Mouse (Mus musculus) intestine, embryonic 16.5 days (tissue): ENCODE measurements around the gene Mmp25. TPM values are rescaled to one million over a fixed set of nuclear protein-coding genes. Genes with fewer than 3 reads are reported as not detected.

Experiments used
- polyA plus RNA-seq: library from polyadenylated mRNA; unstranded; fragments of >200 nt; fragmentation: Nextera tagmentation; extraction: Ambion mirVana; gene quantifications from 2 replicates; pipeline ENCODE4 v1.2.1, GENCODE M21; 2015

Gene Mmp25
- polyA plus RNA-seq, 1 experiment from 2014 or later = 0.70 TPM

Other genes starting within 250 kb of the Mmp25 start
- gene Vmn2r117, start 165.6 kb downstream of the Mmp25 start, polyA plus RNA-seq = not detected in 2 replicates
- 16.0 and 16.8 TPM in 2 replicates for gene Zfp213, start 81.0 kb downstream of the Mmp25 start, polyA plus RNA-seq
- gene Zfp13, start 45.8 kb downstream of the Mmp25 start, polyA plus RNA-seq = 8.6 and 8.8 TPM in 2 replicates
- 0.09 TPM in 1 of 2 replicates, not detected in the other for gene Zscan10, start 44.4 kb downstream of the Mmp25 start, polyA plus RNA-seq
- 5.8 and 6.5 TPM in 2 replicates for gene Bicdl2, start 15.2 kb upstream of the Mmp25 start, polyA plus RNA-seq
- gene Hcfc1r1, start 28.3 kb upstream of the Mmp25 start, polyA plus RNA-seq = 81.0 and 87.3 TPM in 2 replicates
- gene Thoc6, start 28.6 kb upstream of the Mmp25 start, polyA plus RNA-seq = 42.4 and 46.1 TPM in 2 replicates
- 19.3 and 22.8 TPM in 2 replicates for gene Tnfrsf12a, start 32.2 kb upstream of the Mmp25 start, polyA plus RNA-seq
- gene Cldn6, start 34.0 kb upstream of the Mmp25 start, polyA plus RNA-seq = 18.9 and 23.3 TPM in 2 replicates
- 1.8 and 1.9 TPM in 2 replicates for gene Cldn9, start 38.7 kb upstream of the Mmp25 start, polyA plus RNA-seq
- not detected in 2 replicates for gene 1520401A03Rik, start 77.5 kb upstream of the Mmp25 start, polyA plus RNA-seq
- gene Pkmyt1, start 81.1 kb upstream of the Mmp25 start, polyA plus RNA-seq = 36.9 and 44.6 TPM in 2 replicates
- 23.5 and 25.3 TPM in 2 replicates for gene Paqr4, start 95.6 kb upstream of the Mmp25 start, polyA plus RNA-seq
- gene Kremen2, start 100.6 kb upstream of the Mmp25 start, polyA plus RNA-seq = 0.44 and 0.51 TPM in 2 replicates
- 44.5 and 44.9 TPM in 2 replicates for gene Flywch1, start 126.3 kb upstream of the Mmp25 start, polyA plus RNA-seq
- 9.8 and 14.9 TPM in 2 replicates for gene Flywch2, start 140.8 kb upstream of the Mmp25 start, polyA plus RNA-seq
- gene Srrm2, start 145.3 kb upstream of the Mmp25 start, polyA plus RNA-seq = 319 and 373 TPM in 2 replicates
- gene Elob, start 183.9 kb upstream of the Mmp25 start, polyA plus RNA-seq = 836 and 930 TPM in 2 replicates
- gene Prss33, start 190.8 kb upstream of the Mmp25 start, polyA plus RNA-seq = 0.17 TPM in 1 of 2 replicates, not detected in the other
- 11.8 and 14.5 TPM in 2 replicates for gene Prss32, start 198.6 kb upstream of the Mmp25 start, polyA plus RNA-seq
- 2.7 and 3.4 TPM in 2 replicates for gene Prss41, start 198.9 kb upstream of the Mmp25 start, polyA plus RNA-seq
- not detected in 2 replicates for gene Prss21, start 222.8 kb upstream of the Mmp25 start, polyA plus RNA-seq
- not detected in 2 replicates for gene Dcpp1, start 235.6 kb upstream of the Mmp25 start, polyA plus RNA-seq
- gene Dcpp2, start 235.6 kb upstream of the Mmp25 start, polyA plus RNA-seq = not detected in 2 replicates